Mouse (Mus musculus) gastrocnemius, postnatal 4 days (tissue): ENCODE measurements around the gene Farsb. TPM values are rescaled to one million over a fixed set of nuclear protein-coding genes. Genes with fewer than 3 reads are reported as not detected.

Experiments used
- DNase-seq, 2 experiments: peaks; one replicate each; pipeline ENCODE4 v3.0.0; 2021 to 2022; ENCODE audit warnings: low spot score in 2 of 2, mixed read lengths in 2 of 2
- total RNA-seq, 2 experiments: library from RNA; stranded (reverse); gene quantifications; 2 replicates each; pipeline ENCODE4 v1.2.3; 2021

Gene Farsb
- total RNA-seq, 2 experiments from 2014 or later, result 44.8 to 45.6 TPM

GRCm38 (mm10) chr1:78488427-78488751, 308 bp downstream of the Farsb start:
- DNase-seq, result no peak

DNA sequence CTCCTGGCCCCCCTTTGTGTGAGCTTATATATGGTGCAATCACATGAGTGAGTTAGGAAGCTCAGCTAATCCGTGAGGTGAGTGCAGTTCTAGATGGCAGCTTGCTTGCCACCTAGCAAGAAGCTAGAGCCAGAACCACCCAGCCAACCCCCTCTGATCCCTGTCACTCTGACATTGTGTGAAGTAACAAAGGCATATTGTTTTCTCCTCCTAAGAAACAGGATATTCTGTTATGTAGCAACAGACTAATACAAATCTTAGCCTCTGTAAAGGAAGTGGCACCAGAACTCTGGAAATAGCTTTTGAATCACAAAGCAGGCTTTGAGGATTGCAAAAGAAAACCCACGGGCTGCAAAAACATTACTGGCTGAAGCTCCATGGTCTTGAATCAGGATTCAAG, 4.3 kb downstream of the Farsb start:
- DNase-seq, result no peak

- no peak for DNase-seq
Measured at GRCm38 (mm10) chr1:78483430-78483829, 5.3 kb downstream of the Farsb start.

- no peak for DNase-seq
Measured at GRCm38 (mm10) chr1:78472441-78472840, 16.3 kb downstream of the Farsb start.

DNA sequence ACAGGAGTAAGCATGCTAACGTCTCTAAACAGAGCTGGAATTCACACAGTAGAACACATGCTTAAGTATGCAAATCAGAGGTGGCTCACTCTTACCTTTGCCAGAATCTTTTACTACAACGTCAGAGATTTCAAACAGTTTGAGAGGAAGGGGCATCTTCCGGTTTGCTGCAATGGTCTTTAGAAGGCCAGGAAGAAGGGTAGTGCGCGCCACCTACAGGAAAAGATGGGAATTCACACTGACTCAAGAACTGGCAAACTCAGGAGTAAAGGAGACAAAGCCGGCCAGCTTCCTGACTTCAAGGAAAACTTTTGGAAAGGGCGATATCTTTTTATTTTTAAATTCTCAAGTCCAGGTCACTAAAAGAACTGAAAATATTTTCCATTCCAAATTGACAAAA, 34.0 kb downstream of the Farsb start:
- DNase-seq, result peak in 1 of 2 experiments; percentile 16

DNA sequence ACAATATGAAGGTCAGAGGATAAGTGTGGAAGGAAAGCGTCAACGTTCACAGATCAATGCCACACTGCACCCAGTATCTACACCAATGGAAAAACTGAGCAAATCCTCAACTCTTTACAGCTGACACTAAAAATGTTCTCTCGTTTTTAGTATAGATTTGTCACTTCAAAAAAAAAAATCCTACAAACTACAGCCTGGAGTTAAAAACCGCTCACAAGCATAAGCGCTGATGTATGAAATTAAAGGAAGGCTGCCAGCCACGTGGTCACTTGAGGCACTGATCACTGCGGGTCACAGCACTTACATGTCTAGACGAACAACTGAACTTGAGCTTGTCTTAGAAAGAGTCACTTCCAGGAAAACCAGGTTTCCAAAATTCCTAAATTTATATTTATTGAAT, 34.8 kb downstream of the Farsb start:
- DNase-seq, result no peak

- no peak for DNase-seq
Measured at GRCm38 (mm10) chr1:78452544-78452943, 36.2 kb downstream of the Farsb start.

DNA sequence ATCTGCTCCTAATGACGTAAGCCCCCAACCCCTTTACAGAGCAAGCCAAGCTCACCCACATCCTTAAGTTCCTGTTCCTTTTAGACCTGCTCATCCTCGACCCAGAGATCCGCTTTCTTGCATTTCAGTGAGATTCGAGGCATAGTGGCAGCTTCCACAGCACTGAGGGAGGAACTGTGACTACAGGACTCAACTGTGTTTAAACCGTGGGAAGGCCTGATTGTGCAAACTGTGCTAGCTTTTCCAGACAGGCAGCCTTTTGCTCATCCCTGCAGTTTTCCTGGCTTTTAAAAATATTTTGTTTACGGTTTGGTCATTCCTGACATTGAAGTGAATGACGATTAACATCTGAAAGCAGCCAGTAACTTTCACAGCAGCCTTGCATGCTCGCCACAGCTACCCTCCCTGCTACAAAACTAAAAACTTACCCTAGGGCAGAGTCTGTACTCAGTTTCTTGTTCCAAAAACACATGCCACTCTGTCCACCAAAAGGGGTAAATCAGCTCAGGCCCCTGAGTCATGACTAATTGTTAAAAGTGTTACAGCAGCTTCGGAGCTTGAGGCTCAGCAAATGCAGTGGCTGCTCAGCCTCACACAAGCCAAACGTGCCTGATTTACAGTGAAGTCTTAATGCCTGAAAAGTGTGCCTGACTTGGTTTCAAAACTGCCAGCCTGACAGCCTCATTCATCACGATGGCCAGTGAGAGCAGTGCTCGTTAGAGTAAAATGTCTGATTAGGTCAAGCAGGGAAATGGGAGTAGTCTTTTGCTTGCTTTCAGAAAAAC, 37.4 kb downstream of the Farsb start:
- DNase-seq, result no peak

- DNase-seq, result no peak
Measured at GRCm38 (mm10) chr1:78448091-78448490, 40.6 kb downstream of the Farsb start.

GRCm38 (mm10) chr1:78446742-78447141, 42.0 kb downstream of the Farsb start:
- no peak for DNase-seq

DNA sequence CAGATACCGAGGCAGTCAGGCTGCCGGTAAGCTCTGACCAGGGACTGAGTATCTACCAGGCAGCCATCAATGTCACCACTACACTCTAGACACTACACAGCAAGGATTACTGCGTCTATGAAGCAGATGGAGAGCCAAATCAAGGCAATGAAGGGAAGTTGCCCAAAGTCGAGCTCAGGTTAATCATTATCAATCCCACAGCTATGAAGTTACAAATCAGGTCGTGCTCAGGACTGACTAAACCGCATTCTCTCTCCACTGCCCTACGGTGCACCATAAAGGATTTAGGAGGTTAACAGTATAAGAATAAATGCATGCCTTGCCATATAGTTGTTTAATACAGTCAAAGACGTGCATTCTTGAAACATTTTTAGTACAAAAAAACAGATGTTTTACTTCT, 42.5 kb downstream of the Farsb start:
- no peak for DNase-seq

- no peak for DNase-seq
Measured at GRCm38 (mm10) chr1:78443056-78443455, 45.6 kb downstream of the Farsb start.

DNA sequence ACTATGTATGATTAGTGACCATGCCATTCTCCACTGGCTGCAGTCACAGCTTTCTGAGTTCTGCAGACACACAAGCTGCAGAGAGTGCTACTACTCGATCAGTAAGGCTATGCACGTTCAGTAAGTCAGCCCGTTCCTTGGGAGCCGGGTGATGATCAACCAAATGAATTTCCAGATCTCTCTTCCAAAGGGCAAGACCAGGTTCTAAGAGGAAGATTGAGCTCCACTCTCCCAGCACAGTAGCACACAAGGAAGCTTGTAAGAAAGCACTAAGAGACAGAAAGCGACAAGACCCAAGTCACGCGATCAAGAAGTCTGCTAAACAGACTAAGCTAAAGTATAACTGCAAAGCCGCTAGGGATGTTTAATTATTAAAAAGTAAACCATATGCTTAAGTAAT, 48.0 kb downstream of the Farsb start:
- no peak for DNase-seq

DNA sequence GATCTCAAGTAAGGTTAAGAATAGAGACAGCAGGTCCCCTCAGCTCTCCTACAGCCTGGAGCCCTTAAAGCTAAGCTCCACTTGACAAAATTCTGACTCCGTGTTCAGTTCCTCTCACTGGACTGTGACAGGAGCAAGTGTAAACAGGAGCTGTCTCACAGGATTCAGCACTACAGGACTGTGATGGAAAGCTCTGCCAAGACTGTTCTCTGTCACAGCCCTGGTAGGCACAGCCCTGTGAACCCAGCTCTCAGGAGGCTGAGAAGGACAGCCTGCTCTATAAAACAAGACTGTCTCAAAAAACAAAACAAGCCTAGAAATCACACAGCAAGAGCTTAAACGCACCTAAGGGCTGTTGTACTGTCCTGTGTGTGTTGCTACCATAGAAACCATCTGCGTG, 51.5 kb downstream of the Farsb start:
- no peak for DNase-seq

GRCm38 (mm10) chr1:78436445-78436844, 52.3 kb downstream of the Farsb start:
- DNase-seq, result no peak

- DNase-seq, result no peak
Measured at GRCm38 (mm10) chr1:78435967-78436366, 52.7 kb downstream of the Farsb start.

DNA sequence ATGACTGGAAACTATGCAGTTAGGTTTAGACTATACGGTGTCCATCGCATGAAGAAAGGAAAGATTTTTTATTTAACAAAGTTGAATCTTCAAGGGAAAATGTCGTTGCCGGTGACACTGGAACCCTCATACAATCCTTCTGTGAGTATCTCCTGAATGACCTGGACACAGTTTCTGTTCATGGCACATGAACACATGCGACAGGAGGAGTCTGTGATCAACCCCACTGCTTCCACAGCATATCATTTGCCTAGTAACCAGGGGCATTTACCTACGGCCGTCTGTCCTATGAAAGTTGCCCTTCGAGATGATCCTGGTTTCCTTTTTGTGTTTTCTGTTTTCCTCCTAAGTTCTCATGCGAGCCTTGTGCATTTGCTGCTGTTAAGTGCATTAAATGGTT, 55.2 kb downstream of the Farsb start:
- DNase-seq, result no peak

GRCm38 (mm10) chr1:78428851-78429250, 59.8 kb downstream of the Farsb start:
- DNase-seq, result no peak

GRCm38 (mm10) chr1:78426841-78427240, 61.9 kb downstream of the Farsb start:
- no peak for DNase-seq

DNA sequence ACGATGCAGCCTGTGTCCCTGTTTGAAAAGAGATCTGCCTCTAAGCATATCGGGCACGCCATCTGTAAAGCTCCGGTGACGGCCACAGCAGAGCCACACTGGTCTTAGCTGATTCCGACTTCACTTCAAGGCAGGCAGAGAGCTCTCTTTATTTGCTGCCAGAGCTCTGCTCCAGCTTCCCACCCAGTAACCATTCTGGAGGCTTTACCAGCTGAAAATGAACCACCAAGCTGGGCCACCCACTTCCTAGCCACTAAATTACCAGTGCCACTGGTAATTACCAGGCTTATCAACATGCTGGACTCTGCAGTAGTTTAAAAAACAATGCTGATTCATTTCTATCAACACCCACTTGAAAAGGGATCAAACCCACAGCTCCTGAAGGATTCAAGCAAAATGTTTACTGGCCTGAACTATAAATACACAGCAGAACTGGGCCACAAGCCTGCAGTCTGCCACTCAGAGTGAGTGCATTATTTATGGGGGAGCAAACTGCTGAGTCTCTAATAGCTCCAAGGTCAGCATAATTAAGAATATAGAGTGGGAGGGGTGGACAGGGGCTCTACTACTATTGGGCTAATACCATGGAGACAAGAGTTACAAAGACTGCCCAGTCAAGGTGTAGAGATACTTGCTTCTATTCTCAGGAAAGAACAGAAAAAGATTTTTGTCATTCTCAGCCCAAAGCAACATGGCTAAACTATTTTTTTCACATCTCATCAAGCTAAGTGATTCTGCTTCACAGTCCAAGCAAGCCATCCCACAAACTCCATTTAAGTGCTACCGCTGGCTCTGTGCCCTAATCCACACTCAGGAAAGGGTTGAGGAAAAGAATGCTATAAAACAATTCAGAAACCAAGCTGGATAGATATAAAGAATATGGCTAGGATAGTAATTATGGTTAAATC, 62.6 kb downstream of the Farsb start:
- no peak for DNase-seq

DNA sequence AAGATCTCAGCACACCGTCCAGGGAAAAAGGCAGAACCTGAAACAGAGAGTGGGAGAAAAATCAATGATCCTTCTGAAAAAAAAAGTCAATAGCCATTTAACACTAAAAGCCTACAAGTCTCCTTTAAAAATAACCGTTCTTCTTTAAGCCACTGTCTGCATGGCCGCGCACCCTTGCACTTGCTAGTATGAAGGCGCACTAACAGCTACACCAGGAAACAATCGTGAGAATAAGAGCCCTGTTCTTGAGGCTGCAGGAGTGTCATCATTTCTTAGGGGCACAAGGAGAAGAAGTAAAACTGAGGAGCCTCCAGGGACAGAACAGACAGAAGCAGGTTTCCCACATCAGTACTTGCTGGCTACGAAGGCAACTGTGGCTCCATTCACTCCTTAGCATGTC, 63.4 kb downstream of the Farsb start:
- no peak for DNase-seq

DNA sequence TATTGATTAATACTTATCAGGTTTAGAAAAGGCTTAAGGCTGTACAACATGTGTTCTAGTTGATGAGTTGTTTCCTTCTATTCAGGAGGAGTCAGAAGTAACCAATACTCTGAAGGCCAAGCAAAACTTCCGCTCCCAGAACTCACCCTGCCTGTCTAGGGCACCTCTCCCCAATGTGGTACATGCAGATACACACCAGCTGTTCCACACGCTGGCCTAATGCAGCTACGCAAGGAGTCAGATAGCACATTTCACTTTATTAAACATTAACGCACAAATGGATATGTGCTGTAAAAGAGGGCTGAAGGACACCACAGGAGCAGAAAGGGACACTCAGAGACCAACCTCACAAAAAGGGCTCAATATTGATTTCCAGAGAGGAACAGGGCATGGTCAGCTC, 63.8 kb downstream of the Farsb start:
- no peak for DNase-seq

GRCm38 (mm10) chr1:78422576-78422975, 66.1 kb downstream of the Farsb start:
- no peak for DNase-seq
